Mouse (Mus musculus) neural tube, embryonic 10.5 days (tissue): ENCODE results near the gene Izumo2.
A peak's percentile ranks its signal among the peaks of the same experiment; 100 is the strongest.
"Not testable (repeated sequence)": the region's sequence is repeated elsewhere in the genome, so short reads cannot be mapped to it uniquely, and the experiment has no call there.

Experiments used
- DNase-seq: peaks from one replicate; pipeline ENCODE4 v3.0.0-alpha.2; 2017; ENCODE audit warnings: low spot score; ENCODE audit errors: extremely low spot score

The Izumo2 gene

DNA sequence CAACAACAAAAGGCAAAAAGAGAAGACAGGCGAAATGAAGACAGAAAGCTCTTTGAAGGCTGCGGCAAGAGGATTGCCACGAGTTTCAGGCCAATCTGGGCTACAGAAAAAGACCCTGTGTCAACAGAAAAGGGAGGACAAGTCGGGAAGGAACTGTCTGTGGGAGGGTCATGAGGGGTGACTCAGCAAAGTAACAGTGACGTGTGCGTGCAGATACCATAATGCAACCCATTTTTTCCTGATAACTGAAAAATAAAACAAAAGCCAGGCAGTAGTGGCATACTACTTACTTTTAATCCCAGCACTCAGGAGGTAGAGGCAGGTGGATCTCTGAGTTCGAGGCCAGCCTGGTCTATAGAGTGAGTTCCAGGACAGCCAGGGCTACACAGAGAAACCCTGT, 10.6 kb upstream of the Izumo2 start:
- DNase-seq: no peak

DNA sequence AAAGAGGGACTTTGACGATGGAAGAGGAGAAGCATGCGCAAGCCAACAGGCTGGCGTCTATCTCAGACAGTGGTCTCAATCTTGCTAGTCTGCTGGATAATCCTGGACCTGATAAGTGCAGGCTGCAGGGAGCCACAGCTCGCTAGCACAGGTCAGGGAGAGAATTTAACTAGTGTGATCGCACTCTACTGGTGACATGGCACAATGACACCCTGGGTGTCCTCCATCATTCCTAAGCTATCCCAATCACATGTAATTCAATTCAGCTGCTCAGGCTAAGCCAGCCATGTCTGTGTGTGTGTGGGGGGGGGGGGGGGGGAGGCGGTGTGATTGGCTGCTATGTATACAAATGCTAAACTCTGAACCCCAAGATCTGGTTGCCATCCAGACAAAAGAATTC, 6.6 kb upstream of the Izumo2 start:
- peak; percentile 32 for DNase-seq

GRCm38 (mm10) chr7:44702985-44703384, 5.6 kb upstream of the Izumo2 start:
- DNase-seq: no peak

DNA sequence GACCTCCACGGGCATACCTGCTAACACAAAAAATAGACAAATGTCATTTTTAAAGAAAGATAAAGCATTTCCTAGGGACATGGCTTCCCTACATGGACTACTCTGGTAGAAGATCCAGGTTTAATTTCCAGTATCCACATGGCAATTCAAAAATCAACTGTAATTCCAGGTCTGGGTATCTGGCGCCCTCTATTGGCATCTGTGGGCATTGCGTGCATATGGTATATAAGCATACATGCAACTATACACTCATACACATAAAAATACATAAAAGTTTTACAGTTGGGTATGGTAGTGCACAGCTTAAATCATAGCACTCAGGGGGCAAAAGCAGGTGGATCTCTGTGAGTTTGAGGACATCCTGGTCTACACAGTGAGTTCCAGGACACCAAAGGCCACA, 4.2 kb upstream of the Izumo2 start:
- peak; percentile 30 for DNase-seq

DNA sequence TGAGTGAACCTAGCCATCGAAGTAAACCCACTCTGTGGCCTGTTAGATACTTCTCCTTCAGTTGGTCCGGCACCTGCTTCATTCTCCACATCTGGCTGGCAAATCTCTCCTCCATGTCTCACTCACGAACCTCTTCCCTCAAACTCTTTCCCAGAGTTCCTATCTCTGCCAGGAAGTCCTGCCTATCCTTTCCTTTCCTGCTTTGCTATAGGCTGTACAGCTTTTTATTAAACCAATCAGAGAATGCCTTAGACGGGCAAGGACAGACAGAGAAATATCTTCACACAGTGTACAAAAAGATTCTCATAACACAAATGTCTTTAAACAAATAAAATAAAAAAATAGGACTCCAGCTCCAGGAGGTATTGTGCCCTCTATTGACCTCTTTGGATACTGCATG, 3.5 kb upstream of the Izumo2 start:
- no peak for DNase-seq

DNA sequence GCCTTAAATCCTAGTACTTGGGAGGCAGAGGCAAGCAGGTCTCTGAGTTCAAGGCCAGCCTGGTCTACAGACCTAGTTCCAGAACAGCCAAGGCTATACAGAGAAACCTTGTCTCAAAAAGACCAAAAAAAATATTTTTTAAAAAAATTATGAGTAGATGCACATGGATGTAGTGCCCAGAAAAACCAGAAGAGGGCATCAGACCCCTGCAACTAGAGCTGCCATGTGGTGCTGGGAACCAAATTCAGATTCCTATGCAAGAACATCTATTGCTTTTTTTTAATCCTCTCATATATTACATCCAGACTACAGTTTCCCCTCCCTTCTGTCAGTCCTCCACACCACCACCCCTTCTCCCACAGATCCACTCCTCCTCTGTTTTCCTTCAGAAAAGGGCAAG, 2.2 kb upstream of the Izumo2 start:
- DNase-seq: no peak

DNA sequence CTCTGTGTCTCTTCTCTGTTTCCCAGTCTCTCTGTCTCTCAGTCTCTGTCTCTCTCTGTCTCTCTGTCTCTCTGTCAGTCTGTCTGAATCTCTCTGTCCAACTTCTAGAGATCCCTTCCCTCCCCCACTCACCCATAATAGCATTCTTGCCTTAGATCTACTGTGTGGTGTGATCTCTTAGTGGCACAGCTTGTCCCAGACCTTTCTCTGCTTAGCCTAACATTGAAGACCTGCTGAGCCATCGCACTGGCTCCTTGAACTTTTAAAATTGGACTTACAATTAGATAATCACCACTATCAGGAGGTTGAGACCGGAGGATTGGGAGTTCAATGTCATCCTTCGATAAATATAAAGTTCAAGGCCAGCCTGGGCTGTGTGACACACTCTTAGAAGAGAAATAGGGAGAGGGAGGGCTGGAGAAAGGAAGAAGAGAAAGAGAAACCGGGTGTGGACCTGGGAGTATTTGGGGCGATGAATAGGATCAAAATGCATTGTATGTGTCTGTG, 1.3 kb upstream of the Izumo2 start:
- DNase-seq: no peak

DNA sequence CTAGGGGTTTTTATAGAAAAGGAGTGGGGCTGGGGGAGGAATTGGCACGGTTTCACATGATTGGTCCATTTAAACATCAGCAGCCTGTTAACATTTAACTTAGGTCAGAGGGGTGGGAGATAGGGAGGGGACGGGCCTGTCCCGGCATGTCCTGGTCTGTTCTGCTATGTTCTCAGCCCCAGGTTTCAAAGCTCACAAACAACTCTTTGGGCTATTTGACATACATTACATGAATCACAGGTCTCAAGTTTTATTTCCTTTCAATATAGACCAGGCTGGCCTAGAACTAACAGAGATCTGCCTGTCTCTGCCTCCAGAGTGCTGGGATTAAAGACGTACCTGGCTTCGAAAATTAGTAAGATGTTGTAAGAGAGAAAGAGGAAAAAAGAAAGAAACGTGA, 449 bp upstream of the Izumo2 start:
- DNase-seq: not testable (repeated sequence)

DNA sequence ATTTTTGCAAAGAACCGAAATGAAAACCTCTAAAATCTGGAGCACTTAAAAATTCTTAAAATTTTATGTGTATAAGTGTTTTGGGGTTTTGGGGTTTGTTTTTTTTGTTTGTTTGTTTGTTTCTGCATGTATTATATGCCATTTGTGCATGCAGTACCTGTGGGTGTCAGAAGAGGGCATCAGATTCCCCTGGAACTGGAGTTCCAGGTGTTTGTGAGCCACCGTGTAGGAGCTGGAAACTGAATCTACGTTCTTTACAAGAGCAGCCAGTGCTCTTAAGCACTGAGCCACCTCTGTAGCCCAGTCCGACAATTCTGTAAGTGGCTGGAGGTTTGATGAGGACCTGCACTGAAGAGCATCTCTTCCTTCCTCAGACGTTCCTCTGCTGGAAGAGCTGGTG, 1.3 kb downstream of the Izumo2 start:
- no peak for DNase-seq

GRCm38 (mm10) chr7:44722058-44722457, 13.5 kb downstream of the Izumo2 start:
- DNase-seq: no peak

- no peak for DNase-seq
Measured at GRCm38 (mm10) chr7:44724316-44724715, 15.8 kb downstream of the Izumo2 start.

DNA sequence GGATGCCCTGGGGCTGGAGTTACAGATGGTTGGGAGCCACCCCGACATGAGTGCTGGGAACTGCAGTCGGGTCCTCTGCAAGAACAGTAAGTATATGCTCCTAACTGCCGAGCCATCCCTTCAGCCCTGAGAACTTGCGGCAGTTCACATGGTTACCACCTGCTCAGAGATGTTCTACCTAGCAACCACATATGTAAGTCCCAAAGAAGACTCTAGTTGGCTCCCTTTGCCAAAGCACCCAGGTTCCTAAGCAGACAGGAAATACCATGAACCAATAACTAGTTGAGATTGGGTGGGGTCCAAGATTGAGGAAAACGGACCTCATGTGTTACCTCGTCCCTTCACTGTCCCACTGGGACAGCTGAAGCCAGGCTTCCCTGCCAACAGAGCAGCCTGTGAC, 17.8 kb downstream of the Izumo2 start:
- DNase-seq: no peak

DNA sequence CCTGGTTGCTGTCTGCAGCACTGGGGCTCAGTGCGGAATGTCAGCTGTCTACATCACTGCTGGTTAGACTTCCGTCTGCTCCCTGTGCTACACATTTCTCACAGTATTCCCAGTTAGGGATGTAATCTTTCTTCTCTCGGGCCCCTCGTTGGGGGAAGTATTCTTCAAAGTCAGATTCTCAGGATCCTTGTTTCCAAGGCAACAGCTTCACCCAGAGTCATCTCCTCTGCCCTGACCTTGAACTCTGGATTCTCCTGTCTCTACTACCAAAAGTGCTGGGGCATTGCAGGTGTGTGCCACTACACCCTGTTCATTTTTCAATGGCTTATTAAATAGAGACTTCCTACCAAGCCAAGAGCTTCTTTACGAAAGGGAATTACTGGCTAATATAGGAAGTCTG, 18.6 kb downstream of the Izumo2 start:
- DNase-seq: no peak

GRCm38 (mm10) chr7:44728082-44728975, 19.8 kb downstream of the Izumo2 start:
- no peak for DNase-seq

GRCm38 (mm10) chr7:44733723-44734122, 25.2 kb downstream of the Izumo2 start:
- no peak for DNase-seq

DNA sequence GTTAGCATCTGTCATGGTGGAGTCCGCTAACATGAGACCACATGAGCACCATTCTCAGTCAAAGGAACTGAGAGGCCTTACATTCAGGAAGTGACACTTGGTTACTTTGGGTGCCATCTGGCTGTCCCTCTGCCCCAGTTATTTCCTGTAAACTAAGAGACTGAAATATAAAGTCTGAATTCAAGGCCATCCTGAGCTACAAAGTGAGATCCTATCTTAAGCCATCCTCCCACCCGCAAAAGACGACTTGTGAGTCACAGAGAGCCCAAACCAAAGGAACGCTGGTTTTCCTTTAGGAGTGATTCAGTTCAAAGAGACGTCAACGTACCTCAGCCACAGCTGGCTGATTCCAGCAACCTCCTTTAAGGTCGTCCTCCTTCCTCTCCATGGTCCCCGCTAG, 32.8 kb downstream of the Izumo2 start:
- no peak for DNase-seq

- DNase-seq: no peak
Measured at GRCm38 (mm10) chr7:44744270-44744669, 35.7 kb downstream of the Izumo2 start.

GRCm38 (mm10) chr7:44745076-44745475, 36.5 kb downstream of the Izumo2 start:
- DNase-seq: peak; percentile 82

- DNase-seq: no peak
Measured at GRCm38 (mm10) chr7:44747115-44747514, 38.6 kb downstream of the Izumo2 start.

- peak; percentile 94 for DNase-seq
Measured at GRCm38 (mm10) chr7:44748101-44749044, 39.8 kb downstream of the Izumo2 start, which contains the start of gene Vrk3. Vrk3 (plus strand) TSS chr7:44748413.

DNA sequence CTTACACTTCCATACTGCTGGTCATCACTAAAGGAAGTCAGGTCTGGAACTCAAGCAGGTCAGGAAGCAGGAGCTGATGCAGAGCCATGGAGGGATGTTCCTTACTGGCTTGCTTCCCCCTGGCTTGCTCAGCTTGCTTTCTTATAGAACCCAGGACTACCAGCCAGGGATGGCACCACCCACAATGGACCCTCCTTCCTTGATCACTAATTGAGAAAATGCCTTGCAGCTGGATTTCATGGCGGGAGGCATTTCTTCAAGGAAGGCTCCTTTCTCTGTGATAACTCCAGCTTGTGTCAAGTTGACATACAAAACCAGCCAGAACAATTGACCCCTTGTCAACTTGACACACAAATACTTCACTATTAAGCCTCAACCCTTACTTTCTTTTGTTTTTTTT, 42.4 kb downstream of the Izumo2 start, which contains the start of gene Zfp473:
Zfp473 (minus strand) TSS at position 101 of the 400 bp plus-strand sequence.
- not testable (repeated sequence) for DNase-seq

DNA sequence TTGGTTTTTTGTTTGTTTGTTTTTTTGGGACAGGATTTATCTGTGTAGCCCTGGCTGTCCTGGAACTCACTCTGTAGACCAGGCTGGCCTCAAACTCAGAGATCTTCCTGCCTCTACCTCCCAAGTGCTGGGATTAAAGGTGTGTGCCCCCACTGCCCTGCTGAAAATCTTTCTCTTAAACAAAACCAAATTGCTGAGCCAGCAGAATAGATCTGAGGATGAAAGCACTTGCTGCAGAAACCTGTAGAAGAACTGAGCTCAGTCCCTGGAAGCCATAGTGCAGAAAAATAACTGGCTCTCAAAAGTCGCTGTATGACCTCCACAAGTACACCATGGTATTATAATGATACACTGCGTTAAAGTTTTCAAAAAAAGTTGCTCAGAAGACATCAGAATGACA, 48.6 kb downstream of the Izumo2 start:
- DNase-seq: no peak
